Mouse (Mus musculus): Measurements from ENCODE around the gene Supt20. TPM values are rescaled to one million over a fixed set of nuclear protein-coding genes. Genes with fewer than 3 reads are reported as not detected.

The Supt20 gene
- polyA plus RNA-seq (2017; shearing (Covaris generic)), result 295 TPM

DNA sequence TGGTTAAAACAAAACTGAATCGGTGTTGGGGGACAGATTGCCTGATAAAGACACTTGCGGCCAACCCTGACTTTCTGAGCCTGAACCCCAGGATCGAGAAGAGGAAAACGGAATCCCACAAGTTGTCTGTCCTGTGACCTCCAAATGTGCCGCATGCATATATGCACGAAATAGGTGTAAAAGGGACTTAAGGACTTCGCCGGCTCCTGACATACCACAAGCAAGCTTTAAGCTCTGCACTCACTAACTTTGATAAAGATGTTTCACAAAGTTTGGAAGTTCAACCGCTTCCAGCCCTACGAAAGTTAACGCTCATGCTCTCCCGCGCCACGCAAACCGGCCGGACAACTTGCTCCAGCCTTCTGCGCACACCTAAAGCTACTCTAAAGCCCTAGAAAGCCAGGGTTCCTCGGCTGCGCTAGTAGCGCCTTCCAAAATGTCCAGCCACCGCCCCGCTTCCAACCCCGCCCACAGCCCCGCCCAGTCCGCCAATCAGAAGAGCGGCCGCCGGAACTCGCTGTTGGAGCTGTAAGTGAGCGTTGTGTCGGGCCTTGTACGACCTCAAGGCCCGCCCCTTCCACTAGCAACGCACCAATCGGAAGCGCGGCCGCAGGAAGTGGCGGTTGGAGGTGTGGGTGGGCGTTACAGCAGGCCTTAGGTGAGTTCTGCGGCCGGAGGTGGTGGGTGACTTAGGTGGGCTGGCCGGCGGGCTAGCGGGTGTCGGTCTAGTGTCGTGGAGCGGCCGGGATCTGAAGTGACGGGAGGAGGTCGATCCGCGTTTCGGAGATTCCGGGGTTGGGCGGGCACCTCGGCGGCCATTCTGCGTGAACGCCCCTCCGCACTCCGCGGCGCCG is at the start of gene Supt20:
Gene Supt20 (plus strand): TSS at position 606 of the 854 bp plus-strand sequence.

DNA sequence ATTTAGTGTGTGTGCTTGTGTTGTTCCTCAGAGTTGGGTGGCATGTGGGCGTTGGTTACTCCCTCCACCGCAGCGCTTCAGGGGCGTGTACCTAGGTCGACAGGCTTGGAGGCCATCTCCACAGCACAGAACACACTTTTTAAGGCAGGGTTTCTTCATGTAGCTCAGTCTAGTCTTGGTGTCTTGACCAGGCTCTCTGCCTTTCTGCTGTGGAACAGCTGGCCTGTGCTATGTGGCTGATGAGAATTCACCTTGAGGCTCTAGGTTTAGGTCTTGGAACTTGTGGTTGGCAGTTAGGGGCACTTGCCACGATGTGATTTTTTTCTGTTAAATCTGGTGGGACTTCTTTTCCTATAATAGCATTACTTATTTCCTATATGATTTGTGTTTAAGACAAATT is 21.6 kb downstream of the Supt20 start, which contains the start of gene Gm21958:
Gene Gm21958 (minus strand): TSS at position 101 of the 400 bp plus-strand sequence.

DNA sequence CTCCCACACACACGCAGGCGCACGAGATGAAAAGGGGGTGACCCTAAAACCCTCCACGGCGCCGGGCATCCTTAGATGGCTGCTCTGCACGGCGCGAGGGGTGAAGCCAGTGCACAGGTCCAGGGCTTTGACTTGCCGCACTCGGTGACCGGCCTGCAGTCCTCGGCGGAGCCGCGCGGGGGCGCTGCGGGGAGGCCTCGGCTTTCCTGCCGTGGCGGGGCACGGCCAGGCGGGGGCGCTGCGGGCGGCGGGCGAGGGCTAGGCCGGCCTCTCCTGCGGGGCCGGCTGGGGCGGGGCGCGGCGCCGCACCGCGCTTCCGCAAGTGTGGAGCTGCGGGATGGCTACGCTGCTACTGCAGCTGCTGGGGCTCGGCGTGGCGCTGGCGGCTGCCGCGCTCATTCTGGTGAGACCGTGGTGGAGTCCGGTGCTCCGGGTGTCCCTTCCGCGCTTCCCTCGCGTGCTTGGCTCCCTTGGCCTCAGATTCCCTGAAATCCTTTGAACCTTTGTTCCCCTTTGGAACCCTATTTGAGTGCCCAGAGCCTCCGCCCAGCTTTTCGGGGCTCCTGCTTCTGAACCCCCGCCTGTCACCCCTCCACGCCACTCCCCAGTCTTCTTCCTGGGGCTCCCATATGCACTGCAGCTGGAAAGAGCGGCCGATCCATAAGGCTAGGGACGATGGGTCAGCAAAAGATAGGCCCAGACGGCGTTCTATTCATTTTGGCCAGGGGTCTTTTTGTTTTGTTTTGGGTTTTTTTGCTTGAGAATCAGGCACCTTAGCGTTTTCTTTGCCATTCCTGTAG is 42.8 kb downstream of the Supt20 start, which contains the start of the genes Exosc8 and Alg5:
Gene Exosc8 (minus strand): TSS at position 147 of the 800 bp plus-strand sequence.
Gene Alg5 (plus strand): TSS at position 293 of the 800 bp plus-strand sequence.

DNA sequence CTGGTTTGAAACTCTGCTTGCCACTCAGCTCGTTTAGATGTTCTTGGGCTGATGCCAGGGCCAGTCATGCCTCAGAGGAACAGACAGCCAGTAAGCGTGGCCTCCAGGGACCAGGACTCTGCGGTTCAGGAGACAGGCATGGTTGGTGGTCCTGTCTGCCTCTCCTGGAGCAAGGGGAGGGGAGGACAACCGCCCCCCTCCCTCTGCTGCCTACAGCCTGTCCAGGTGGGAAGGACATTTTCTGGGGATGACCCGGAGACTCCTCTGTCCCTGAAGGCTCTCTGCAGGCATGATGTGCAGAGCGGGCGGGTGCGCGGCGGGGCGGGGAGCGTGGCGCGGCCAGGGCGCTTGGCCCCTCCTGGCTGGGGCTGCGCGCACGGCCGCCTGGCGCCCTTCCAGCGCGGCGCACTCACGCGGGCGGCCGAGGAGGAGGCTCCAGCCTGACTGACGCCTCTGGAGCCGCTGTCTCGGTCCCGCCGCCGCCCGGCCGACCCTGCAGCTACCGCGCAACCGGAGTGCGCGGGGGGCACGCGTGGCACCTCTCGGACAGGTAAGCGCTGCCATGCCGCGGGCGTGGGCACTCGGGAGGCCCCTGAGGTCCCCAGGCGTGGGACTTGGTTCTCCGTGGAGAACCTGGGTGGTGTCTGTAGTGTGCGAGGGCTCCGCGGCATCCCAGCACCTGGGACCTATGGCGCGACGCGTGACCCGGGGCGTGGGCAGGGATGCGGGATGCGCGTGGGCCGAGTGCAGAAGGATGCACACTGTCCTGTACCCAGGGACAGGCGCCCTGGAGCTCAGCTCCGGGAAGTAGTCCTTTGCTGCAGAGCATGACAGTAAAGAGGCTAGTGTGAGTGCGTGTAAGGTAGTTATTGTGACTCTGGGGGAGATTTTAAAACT is 62.8 kb downstream of the Supt20 start, which contains the start of gene Smad9:
Gene Smad9 (plus strand): TSS at position 438 of the 897 bp plus-strand sequence.

Other genes with a start within 250 kb of the Supt20 start
- 2.5 TPM for gene Gm21958, start 21.5 kb downstream of the Supt20 start, polyA plus RNA-seq (2017; shearing (Covaris generic))
- gene Exosc8, start 42.6 kb downstream of the Supt20 start, polyA plus RNA-seq (2017; shearing (Covaris generic)), result 195 TPM
- 114 TPM for gene Alg5, start 42.7 kb downstream of the Supt20 start, polyA plus RNA-seq (2017; shearing (Covaris generic))
- gene Smad9, start 62.8 kb downstream of the Supt20 start, polyA plus RNA-seq (2017; shearing (Covaris generic)), result not detected
- gene Rfxap, start 115.0 kb downstream of the Supt20 start, polyA plus RNA-seq (2017; shearing (Covaris generic)), result 5.9 TPM
- gene Sertm1, start 223.1 kb downstream of the Supt20 start, polyA plus RNA-seq (2017; shearing (Covaris generic)), result not detected